9 mouse cellular contexts compared by ENCODE assay signal in the genomic region with DNA sequence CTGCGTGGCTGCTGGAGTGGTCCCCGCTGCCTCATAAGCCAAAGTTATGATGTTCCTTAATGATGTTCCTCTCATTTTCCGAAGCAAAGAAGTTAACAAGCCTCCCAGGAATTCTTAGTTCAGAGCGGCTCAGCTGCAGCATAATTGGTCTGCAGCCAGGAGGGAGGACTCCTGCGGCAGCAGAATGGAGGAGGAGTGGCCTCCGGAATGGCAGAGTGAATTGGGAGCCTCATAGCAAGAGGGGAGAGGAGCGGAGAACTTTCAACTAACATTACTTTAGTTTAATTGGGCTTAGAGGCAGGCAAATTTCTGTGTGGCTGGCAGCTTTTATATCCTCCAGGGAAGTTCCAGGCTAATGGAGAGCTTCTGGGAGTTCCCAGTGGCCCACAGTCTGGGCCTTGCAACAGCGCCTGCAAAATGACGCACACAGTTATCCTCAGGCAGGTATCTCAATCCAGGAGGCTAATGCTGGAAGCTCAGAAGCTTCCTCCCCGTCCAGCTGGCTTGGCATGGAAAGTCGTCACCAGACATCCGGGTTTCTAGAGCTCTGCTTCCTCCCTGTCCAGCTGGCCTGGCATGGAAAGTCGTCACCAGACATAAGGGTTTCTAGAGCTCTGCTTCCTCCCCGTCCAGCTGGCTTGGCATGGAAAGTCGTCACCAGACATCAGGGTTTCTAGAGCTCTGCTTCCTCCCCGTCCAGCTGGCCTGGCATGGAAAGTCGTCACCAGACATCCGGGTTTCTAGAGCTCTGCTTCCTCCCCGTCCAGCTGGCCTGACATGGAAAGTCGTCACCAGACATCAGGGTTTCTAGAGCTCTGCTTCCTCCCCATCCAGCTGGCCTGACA. TPM values are rescaled to one million over a fixed set of nuclear protein-coding genes. Genes with fewer than 3 reads are reported as not detected.
A peak's percentile ranks its signal among the peaks of the same experiment; 100 is the strongest.
DNase-seq lines count a peak whose midpoint lies in the region; ATAC-seq and TF ChIP-seq lines count a peak whose summit lies in the region.
"Had no signal": no experiment of that assay in that cellular context is flagged by ENCODE, and none has a peak within 500 bp of the region (broad histone marks: within the 10 kb centered on the region; RNA-seq: fewer than 3 reads in every experiment).

No protein-coding gene starts in this region.

- 0 out of 2 replicates have a peak overlapping the region, but pooled peaks have one; percentile 3 for H3K4me2 ChIP-seq in embryonic facial prominence, embryonic 12.5 days (replicated peaks)
- H3K4me2 ChIP-seq in stomach, postnatal 0 days (replicated peaks; ENCODE audit: low read depth) = peak overlapping the region; percentile 21

- no peak overlapping the region for H3K4me3 ChIP-seq in embryonic facial prominence, embryonic 12.5 days
- H3K4me3 ChIP-seq in embryonic facial prominence, embryonic 10.5 days = no peak overlapping the region
- H3K4me3 ChIP-seq in kidney, adult 2 months (ENCODE audit: insufficient read depth, low read depth, low read length) = no peak overlapping the region
- peak overlapping the region; percentile 54 for H3K4me3 ChIP-seq in testis, adult 2 months (ENCODE audit: control insufficient read depth, low read depth, low read length)
- no peak overlapping the region for H3K4me3 ChIP-seq in stomach, postnatal 0 days (ENCODE audit: low read depth, low read length)

- TF ChIP-seq CTCF in kidney, adult 2 months (conservative IDR thresholded peaks at IDR 0.05; ENCODE audit: insufficient read depth, insufficient read length, low read depth, low read length) = no peak
- TF ChIP-seq CTCF in testis, adult 2 months (IDR thresholded peaks at IDR 0.05; ENCODE audit: control insufficient read depth, insufficient read depth, insufficient replicate concordance, low read depth, low read length) = no peak
- no peak for TF ChIP-seq CTCF in stomach, postnatal 0 days (IDR thresholded peaks at IDR 0.05; ENCODE audit: low read depth)

- no peaks in the 10 kb centered on the region for H3K4me1 ChIP-seq in embryonic facial prominence, embryonic 12.5 days
- peaks cover 8% of the 10 kb centered on the region; the same call in 1 of the 2 replicates for H3K4me1 ChIP-seq in embryonic facial prominence, embryonic 10.5 days
- H3K4me1 ChIP-seq in kidney, adult 2 months (ENCODE audit: control insufficient read depth, insufficient read depth, low read length) = no peaks in the 10 kb centered on the region
- H3K4me1 ChIP-seq in testis, adult 2 months (ENCODE audit: control insufficient read depth, insufficient read depth, low read length) = peaks cover 4% of the 10 kb centered on the region
- no peaks in the 10 kb centered on the region for H3K4me1 ChIP-seq in stomach, postnatal 0 days (replicated peaks; ENCODE audit: control insufficient read depth, insufficient read depth)

- no peaks in the 10 kb centered on the region for H3K27me3 ChIP-seq in embryonic facial prominence, embryonic 12.5 days
- H3K27me3 ChIP-seq in embryonic facial prominence, embryonic 10.5 days (replicated peaks; ENCODE audit: low read depth, poor library complexity, severe bottlenecking) = no peaks in the 10 kb centered on the region
- H3K27me3 ChIP-seq in kidney, adult 2 months (replicated peaks; ENCODE audit: control insufficient read depth, insufficient read depth, low read length) = no peaks in the 10 kb centered on the region
- H3K27me3 ChIP-seq in testis, adult 2 months (ENCODE audit: control insufficient read depth, insufficient read depth, low read length) = no peaks in the 10 kb centered on the region
- H3K27me3 ChIP-seq in stomach, postnatal 0 days (ENCODE audit: control insufficient read depth, insufficient read depth, low read length) = no peaks in the 10 kb centered on the region

- no peak overlapping the region for H3K27ac ChIP-seq in embryonic facial prominence, embryonic 12.5 days
- no peak overlapping the region for H3K27ac ChIP-seq in embryonic facial prominence, embryonic 10.5 days (replicated peaks)
- H3K27ac ChIP-seq in kidney, adult 2 months (ENCODE audit: insufficient read depth, low read depth, low read length) = no peak overlapping the region
- no peak overlapping the region for H3K27ac ChIP-seq in testis, adult 2 months (ENCODE audit: control insufficient read depth, insufficient read depth, low read depth, low read length)
- peak overlapping the region; percentile 36; the same call in 1 of the 2 replicates for H3K27ac ChIP-seq in stomach, postnatal 0 days (replicated peaks)

- H3K36me3 ChIP-seq in embryonic facial prominence, embryonic 12.5 days = no peaks in the 10 kb centered on the region
- no peaks in the 10 kb centered on the region for H3K36me3 ChIP-seq in embryonic facial prominence, embryonic 10.5 days (replicated peaks)
- no peaks in the 10 kb centered on the region for H3K36me3 ChIP-seq in kidney, adult 2 months (ENCODE audit: control insufficient read depth, insufficient read depth, low read length)
- H3K36me3 ChIP-seq in testis, adult 2 months (ENCODE audit: control insufficient read depth, insufficient read depth, low read length) = no peaks in the 10 kb centered on the region
- no peaks in the 10 kb centered on the region for H3K36me3 ChIP-seq in stomach, postnatal 0 days (ENCODE audit: control insufficient read depth, insufficient read depth, low read length)

- no peak for TF ChIP-seq POLR2A in kidney, adult 2 months (IDR thresholded peaks at IDR 0.05; ENCODE audit: low read depth, low read length)
- TF ChIP-seq POLR2A in testis, adult 2 months (IDR thresholded peaks at IDR 0.05; ENCODE audit: control insufficient read depth, low read depth, low read length) = no peak

- no peaks in the 10 kb centered on the region for H3K9me3 ChIP-seq in embryonic facial prominence, embryonic 12.5 days
- H3K9me3 ChIP-seq in embryonic facial prominence, embryonic 10.5 days = no peaks in the 10 kb centered on the region
- H3K9me3 ChIP-seq in stomach, postnatal 0 days (ENCODE audit: control insufficient read depth, low read length) = no peaks in the 10 kb centered on the region

- no peak for DNase-seq in embryonic facial prominence, embryonic 10.5 days (ENCODE audit: low spot score)
- DNase-seq in kidney, postnatal 14 days = peak; percentile 33
- DNase-seq in kidney, adult 2 months = no peak
- DNase-seq in testis, postnatal 14 days (ENCODE audit: low spot score) = no peak
- no peak for DNase-seq in stomach, postnatal 0 days (ENCODE audit: low spot score)
- no peak for DNase-seq in spleen, postnatal 4 days (ENCODE audit: low spot score in 2 of 2)

- no peak overlapping the region for H3K9ac ChIP-seq in embryonic facial prominence, embryonic 12.5 days
- no peak overlapping the region for H3K9ac ChIP-seq in stomach, postnatal 0 days (ENCODE audit: low read length)

- no peak for ATAC-seq in embryonic facial prominence, embryonic 12.5 days (ENCODE audit: insufficient number of reproducible peaks, insufficient read depth, low FRiP score, low TSS enrichment)
- no peak for ATAC-seq in stomach, postnatal 0 days (ENCODE audit: low FRiP score, low TSS enrichment)

- 39% methylated on average over 20 of the region's 20 CpGs for WGBS in embryonic facial prominence, embryonic 12.5 days
- 53% methylated on average over 20 of the region's 20 CpGs for WGBS in embryonic facial prominence, embryonic 10.5 days
- 29% methylated on average over 20 of the region's 20 CpGs for WGBS in kidney, adult 2 months
- WGBS in stomach, postnatal 0 days = 38% methylated on average over 20 of the region's 20 CpGs

- TF ChIP-seq EP300 in stomach, postnatal 0 days (optimal IDR thresholded peaks at IDR 0.05) = no peak

RNA-seq across cellular contexts. Expression of a gene that starts 16.2 kb away (rescaled TPM):
- not detected in 2 replicates for polyA plus RNA-seq in embryonic facial prominence, embryonic 12.5 days (2016; fragmentation: Nextera tagmentation; extraction: Ambion mirVana)
- not detected in 2 replicates for polyA plus RNA-seq in embryonic facial prominence, embryonic 10.5 days (2016; fragmentation: Nextera tagmentation; extraction: Ambion mirVana)
- not detected in 2 replicates for polyA plus RNA-seq in kidney, adult 2 months (2012; rRNA removed)
- polyA plus RNA-seq in testis, adult 2 months (2012; rRNA removed) = 0.20 and 0.36 TPM in 2 replicates
- polyA plus RNA-seq in stomach, postnatal 0 days (2015; fragmentation: Nextera tagmentation; extraction: Ambion mirVana) = not detected in 2 replicates
- polyA plus RNA-seq: C2C12 had no signal

RNA-seq across cellular contexts. Expression of a gene that starts 22.0 kb away (rescaled TPM):
- polyA plus RNA-seq in embryonic facial prominence, embryonic 12.5 days (2016; fragmentation: Nextera tagmentation; extraction: Ambion mirVana) = 154 and 165 TPM in 2 replicates
- 191 and 209 TPM in 2 replicates for polyA plus RNA-seq in embryonic facial prominence, embryonic 10.5 days (2016; fragmentation: Nextera tagmentation; extraction: Ambion mirVana)
- 24.0 and 29.4 TPM in 2 replicates for polyA plus RNA-seq in kidney, adult 2 months (2012; rRNA removed)
- 45.0 and 46.4 TPM in 2 replicates for polyA plus RNA-seq in testis, adult 2 months (2012; rRNA removed)
- polyA plus RNA-seq in stomach, postnatal 0 days (2015; fragmentation: Nextera tagmentation; extraction: Ambion mirVana) = 90.4 and 94.5 TPM in 2 replicates

RNA-seq across cellular contexts. Expression of a gene that starts 22.0 kb away (rescaled TPM):
- polyA plus RNA-seq in embryonic facial prominence, embryonic 12.5 days (2016; fragmentation: Nextera tagmentation; extraction: Ambion mirVana) = 0.41 and 0.46 TPM in 2 replicates
- polyA plus RNA-seq in embryonic facial prominence, embryonic 10.5 days (2016; fragmentation: Nextera tagmentation; extraction: Ambion mirVana) = 0.39 and 0.49 TPM in 2 replicates
- polyA plus RNA-seq in kidney, adult 2 months (2012; rRNA removed) = 0.06 and 0.08 TPM in 2 replicates
- polyA plus RNA-seq in testis, adult 2 months (2012; rRNA removed) = 53.3 and 55.1 TPM in 2 replicates
- 1.2 and 1.3 TPM in 2 replicates for polyA plus RNA-seq in stomach, postnatal 0 days (2015; fragmentation: Nextera tagmentation; extraction: Ambion mirVana)
- polyA plus RNA-seq: C2C12 had no signal

RNA-seq across cellular contexts. Expression of a gene that starts 50.0 kb away (rescaled TPM):
- 0.05 and 0.20 TPM in 2 replicates for polyA plus RNA-seq in embryonic facial prominence, embryonic 12.5 days (2016; fragmentation: Nextera tagmentation; extraction: Ambion mirVana)
- polyA plus RNA-seq in embryonic facial prominence, embryonic 10.5 days (2016; fragmentation: Nextera tagmentation; extraction: Ambion mirVana) = 0.06 TPM in 1 of 2 replicates, not detected in the other
- not detected in 2 replicates for polyA plus RNA-seq in kidney, adult 2 months (2012; rRNA removed)
- not detected in 2 replicates for polyA plus RNA-seq in testis, adult 2 months (2012; rRNA removed)
- not detected in 2 replicates for polyA plus RNA-seq in stomach, postnatal 0 days (2015; fragmentation: Nextera tagmentation; extraction: Ambion mirVana)
- polyA plus RNA-seq: C2C12 had no signal

Comparison
In these comparisons a context has a peak if more than half of its experiments do, and no peak if none do; other contexts are left out.
1. RNA of a gene that starts 22.0 kb away (polyA plus RNA-seq): 53.3 to 55.1 TPM in testis, adult 2 months; 1.2 to 1.3 TPM in stomach, postnatal 0 days, 0.41 to 0.46 TPM in embryonic facial prominence, embryonic 12.5 days, 0.39 to 0.49 TPM in embryonic facial prominence, embryonic 10.5 days and 0.06 to 0.08 TPM in kidney, adult 2 months; every median in the first group is over 10 times any median in the second.